Mouse (Mus musculus): ENCODE data around the gene Sf3b3.
A peak's percentile ranks its signal among the peaks of the same experiment; 100 is the strongest.

The Sf3b3 gene

DNA sequence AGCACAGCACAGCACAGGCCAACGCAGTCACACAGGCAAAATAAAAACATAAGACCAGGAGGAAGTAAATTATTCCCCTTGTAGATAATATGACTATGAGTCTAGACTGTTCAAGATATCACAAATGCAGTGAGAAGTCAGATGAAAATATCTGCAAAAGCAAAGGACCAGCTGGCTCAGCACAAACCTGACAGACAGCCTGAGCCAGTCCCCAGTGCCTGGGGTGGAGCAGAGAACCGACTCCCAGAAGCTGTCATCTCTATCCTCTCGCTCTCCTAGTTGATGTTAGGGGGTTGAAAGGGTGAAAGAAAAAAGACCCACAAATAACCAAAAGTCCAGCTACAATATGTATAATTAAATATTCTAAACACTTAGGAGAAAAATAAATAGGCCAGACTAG, 70.9 kb downstream of the Sf3b3 start:
- DNase-seq (ENCODE audit: low read depth, low spot score) = no peak

DNA sequence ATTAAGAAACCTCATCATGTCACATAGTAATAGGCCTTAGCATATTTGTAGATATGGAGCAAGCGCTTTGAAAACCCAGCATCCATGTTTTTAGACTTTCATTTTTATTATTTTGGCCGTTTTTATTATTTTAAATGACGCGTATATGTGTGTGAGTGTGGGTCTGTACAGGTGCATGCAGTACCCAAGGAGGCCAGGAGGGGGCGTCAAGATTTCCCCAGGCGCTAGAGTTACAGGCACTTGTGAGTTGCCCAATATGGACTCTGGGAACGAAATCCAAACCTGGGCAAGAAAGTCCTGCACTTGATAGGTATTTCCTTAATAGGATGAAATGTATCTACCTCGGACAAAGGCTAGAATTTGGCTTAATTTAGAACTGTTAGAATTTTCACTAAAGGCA, 71.3 kb downstream of the Sf3b3 start:
- DNase-seq (ENCODE audit: low read depth, low spot score) = peak; percentile 21

DNA sequence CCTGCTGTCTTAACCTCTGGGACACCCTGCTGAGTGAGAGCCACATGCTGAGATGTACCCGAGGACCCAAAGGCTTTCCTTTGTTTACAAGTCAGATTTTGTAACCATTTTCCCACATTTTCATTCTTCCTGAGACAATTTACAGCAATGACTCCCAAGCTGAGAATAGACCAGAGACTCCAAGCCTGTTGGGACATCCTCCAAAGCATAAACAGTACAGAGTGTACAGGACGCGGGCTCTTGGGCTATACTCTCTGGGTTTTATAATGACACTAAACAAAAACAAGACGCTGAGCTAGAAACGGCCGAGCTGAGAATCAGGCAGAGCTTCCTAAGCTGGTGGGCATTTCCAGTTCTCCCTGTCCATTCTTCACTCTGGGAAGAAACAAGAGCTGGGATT, 71.9 kb downstream of the Sf3b3 start:
- DNase-seq (ENCODE audit: low read depth, low spot score) = no peak

DNA sequence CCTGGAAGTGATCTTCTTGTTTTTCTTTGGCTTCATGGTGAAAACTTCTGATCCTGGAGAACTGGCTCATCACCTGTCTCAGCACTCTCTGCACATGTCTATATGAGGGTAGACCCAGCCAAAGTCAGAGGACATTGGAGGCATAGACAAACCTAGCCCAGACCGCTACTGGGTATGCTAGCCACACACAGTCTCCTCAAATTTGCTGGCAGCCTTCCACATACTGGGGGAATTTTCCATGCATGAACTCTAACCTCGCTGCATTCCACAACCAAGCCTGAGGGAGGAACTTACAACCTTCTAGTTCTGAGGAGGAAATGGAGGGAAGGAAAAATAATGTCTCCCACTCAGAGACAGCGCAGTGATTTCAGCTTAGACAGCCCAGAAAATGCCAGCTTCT, 72.5 kb downstream of the Sf3b3 start:
- no peak for DNase-seq (ENCODE audit: low read depth, low spot score)

DNA sequence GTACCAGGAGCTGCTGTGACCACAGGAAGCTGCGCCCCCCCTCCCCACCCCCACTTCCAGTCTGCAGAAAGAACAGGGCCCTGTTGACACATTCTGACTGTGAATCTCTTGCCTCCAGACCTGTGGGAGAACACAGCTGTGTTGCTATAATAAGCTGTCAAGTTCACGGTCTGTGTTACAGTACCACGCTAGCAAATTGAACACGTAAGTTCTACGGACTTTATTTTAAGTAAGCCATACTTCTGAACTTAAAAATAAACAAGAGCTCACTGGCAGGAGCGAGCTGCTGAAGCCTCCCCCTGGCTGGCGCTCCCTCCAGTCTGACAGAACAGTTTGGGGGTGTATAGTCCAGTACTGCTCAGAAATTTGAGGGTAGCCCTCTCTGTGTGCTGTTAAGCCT, 74.1 kb downstream of the Sf3b3 start:
- DNase-seq (ENCODE audit: low read depth, low spot score) = peak; percentile 52

DNA sequence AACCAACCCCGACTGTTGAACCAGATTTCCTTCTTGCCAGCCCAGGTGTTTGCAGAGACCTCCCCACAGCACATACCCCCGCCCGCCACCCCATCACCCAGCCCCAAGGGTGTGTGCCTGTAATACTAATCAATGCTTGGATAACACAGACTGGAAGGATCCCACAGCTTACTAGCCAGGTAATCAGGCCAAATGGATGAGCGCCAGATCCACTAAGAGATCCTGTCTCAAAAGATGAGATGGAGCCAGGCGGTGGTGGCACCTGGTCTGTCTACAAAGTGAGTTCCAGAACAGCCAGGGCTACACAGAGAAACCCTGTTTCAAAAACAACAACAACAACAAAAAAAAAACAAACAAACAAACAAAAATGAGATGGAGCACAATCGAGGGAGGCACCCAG, 79.3 kb downstream of the Sf3b3 start:
- no peak for DNase-seq (ENCODE audit: low read depth, low spot score)

DNA sequence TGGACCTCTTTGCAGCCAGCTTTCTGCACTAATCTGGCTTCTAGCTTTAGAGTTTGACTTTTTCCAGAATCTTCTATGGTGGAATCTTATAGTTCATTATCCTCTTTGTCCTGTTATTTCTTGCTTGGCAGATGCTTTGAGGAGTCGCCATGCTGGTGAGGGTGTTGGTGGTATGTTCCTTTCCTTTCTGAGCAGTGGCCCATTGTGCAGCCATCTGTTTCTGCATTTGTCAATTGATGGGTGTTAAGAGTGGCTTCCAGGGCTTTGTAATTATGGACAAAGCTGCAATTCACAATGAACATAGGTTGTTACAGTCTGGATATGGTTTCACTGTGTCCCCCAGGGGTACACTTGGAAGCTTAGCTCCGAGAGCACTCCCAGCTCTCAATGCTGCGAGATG, 81.9 kb downstream of the Sf3b3 start:
- no peak for DNase-seq (ENCODE audit: low read depth, low spot score)

DNA sequence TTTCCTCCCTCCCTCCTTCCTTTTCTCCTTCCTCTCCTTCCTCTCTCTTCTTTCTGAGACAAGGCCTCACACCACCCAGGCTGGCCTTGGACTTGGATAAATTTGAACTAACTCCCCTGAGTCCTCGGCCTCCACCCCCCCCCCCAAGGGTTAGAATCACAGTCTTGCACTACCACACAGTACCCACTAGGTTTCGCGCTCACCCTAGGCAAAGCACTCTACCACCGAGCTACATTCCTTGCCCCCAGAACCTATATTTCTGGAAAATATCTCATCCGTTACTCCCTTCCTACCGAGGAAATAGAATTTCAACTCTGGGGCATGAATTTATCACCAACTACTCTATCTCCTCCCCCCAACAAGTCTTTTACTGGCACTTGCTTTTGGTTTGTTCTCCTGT, 84.6 kb downstream of the Sf3b3 start:
- no peak for DNase-seq (ENCODE audit: low read depth, low spot score)

DNA sequence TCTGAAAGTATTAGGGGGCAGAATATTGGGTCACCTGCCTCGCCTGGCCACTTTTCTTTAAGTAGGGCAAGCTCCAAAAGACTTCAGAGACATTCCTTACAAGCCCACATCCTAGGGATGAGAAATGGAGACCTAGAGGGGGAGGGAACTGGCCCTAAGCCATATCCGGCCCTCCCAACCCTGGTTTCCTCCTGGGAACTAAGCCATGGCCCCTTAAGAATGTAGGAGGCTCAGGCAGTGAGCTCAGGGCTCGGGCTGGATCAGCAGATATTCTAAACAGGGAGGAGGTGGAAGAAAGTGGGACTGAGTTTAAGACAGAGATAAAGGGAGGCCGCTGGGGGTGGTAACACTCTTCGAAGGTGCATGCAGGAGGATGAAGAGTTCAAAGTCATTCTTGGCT, 85.4 kb downstream of the Sf3b3 start:
- DNase-seq (ENCODE audit: low read depth, low spot score) = no peak

DNA sequence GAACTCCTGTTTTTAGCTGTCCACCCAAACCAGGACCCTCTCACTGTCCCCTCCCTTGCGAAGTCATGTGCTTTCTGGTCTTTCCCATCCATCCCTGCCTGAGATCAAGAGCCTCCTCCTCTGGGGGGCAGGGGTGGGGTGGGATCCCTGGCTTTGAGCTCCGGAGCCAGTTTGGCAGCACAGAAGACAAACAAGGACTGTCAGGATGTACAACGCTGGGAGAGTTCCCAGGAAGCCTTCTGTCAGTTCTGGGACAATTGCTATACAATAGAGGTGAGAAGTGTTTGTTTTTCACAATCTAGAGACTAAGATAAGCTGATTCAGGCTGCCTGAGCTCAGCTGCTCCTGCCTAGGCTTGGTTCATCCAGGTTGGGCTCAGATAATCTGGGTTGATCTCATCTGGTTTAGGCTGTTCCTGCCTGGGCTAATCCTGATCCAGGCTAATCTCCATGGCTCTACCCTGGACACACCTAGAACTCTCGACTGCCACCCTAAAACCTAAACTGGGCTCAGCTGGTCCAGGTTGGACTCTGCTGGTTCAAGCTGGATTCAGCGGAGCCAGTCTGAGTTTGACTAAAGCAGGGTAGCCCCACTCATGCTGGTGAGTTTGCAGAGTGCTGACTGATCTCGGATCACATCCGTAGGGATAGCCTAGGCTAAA, 86.2 kb downstream of the Sf3b3 start:
- DNase-seq (ENCODE audit: low read depth, low spot score) = no peak
